Mouse (Mus musculus) lung, postnatal 10 days (tissue): ENCODE results near the gene Ano2.
A peak's percentile ranks its signal among the peaks of the same experiment; 100 is the strongest.

ENCODE experiments used
- DNase-seq: peaks from one replicate; pipeline ENCODE4 v3.0.0; 2021

The Ano2 gene

GRCm38 (mm10) chr6:125922746-125923145 lies 232.5 kb downstream of the Ano2 start:
- DNase-seq, result peak; percentile 17

- DNase-seq, result no peak
Measured at GRCm38 (mm10) chr6:125924979-125925378, 234.8 kb downstream of the Ano2 start.

GRCm38 (mm10) chr6:125925861-125926260 lies 235.6 kb downstream of the Ano2 start:
- DNase-seq, result no peak

- no peak for DNase-seq
Measured at GRCm38 (mm10) chr6:125931926-125932325, 241.7 kb downstream of the Ano2 start.

- peak; percentile 58 for DNase-seq
Measured at GRCm38 (mm10) chr6:125954965-125955364, 264.7 kb downstream of the Ano2 start.

- peak; percentile 61 for DNase-seq
Measured at GRCm38 (mm10) chr6:125973551-125973950, 283.3 kb downstream of the Ano2 start.

GRCm38 (mm10) chr6:125975788-125976465 lies 285.7 kb downstream of the Ano2 start:
- no peak for DNase-seq

- no peak for DNase-seq
Measured at GRCm38 (mm10) chr6:125979601-125980000, 289.4 kb downstream of the Ano2 start.

GRCm38 (mm10) chr6:125984050-125984449 lies 293.8 kb downstream of the Ano2 start:
- DNase-seq, result peak; percentile 30

GRCm38 (mm10) chr6:125992731-125993130 lies 302.5 kb downstream of the Ano2 start:
- DNase-seq, result peak; percentile 39

- no peak for DNase-seq
Measured at GRCm38 (mm10) chr6:126001797-126002196, 311.6 kb downstream of the Ano2 start.

- peak; percentile 59 for DNase-seq
Measured at GRCm38 (mm10) chr6:126003002-126003742, 313.0 kb downstream of the Ano2 start.

GRCm38 (mm10) chr6:126006647-126007046 lies 316.4 kb downstream of the Ano2 start:
- no peak for DNase-seq

- DNase-seq, result no peak
Measured at GRCm38 (mm10) chr6:126009083-126009482, 318.9 kb downstream of the Ano2 start.

GRCm38 (mm10) chr6:126016991-126017390 lies 326.8 kb downstream of the Ano2 start:
- DNase-seq, result peak; percentile 58

GRCm38 (mm10) chr6:126018411-126018810 lies 328.2 kb downstream of the Ano2 start:
- no peak for DNase-seq

- peak; percentile 33 for DNase-seq
Measured at GRCm38 (mm10) chr6:126033693-126034402, 343.6 kb downstream of the Ano2 start.

- DNase-seq, result no peak
Measured at GRCm38 (mm10) chr6:126034403-126034724, 344.1 kb downstream of the Ano2 start.

GRCm38 (mm10) chr6:126034728-126035127 lies 344.5 kb downstream of the Ano2 start:
- peak; percentile 59 for DNase-seq

GRCm38 (mm10) chr6:126035621-126036020 lies 345.4 kb downstream of the Ano2 start:
- DNase-seq, result no peak

GRCm38 (mm10) chr6:126045931-126046330 lies 355.7 kb downstream of the Ano2 start:
- DNase-seq, result peak; percentile 22

- DNase-seq, result no peak
Measured at GRCm38 (mm10) chr6:126048206-126048605, 358.0 kb downstream of the Ano2 start.

GRCm38 (mm10) chr6:126053136-126053535 lies 362.9 kb downstream of the Ano2 start:
- DNase-seq, result no peak

GRCm38 (mm10) chr6:126057706-126058105 lies 367.5 kb downstream of the Ano2 start:
- peak; percentile 10 for DNase-seq
